Mouse (Mus musculus): ENCODE measurements around the gene Egfr. TPM values are rescaled to one million over a fixed set of nuclear protein-coding genes. Genes with fewer than 3 reads are reported as not detected.

The Egfr gene
- polyA plus RNA-seq, 1 experiment, result 97.8 TPM

GRCm38 (mm10) chr11:16752349-16753153 is 548 bp downstream of the Egfr start:
- H3K4me1 ChIP-seq (ENCODE audit: control insufficient read depth, insufficient read depth, low read length), result peaks cover 3% of the 10 kb centered on the region
- H3K27ac ChIP-seq (ENCODE audit: insufficient read depth, low read length), result peak overlapping the region; percentile 4
- H3K4me3 ChIP-seq (ENCODE audit: insufficient read depth, low read length), result peak overlapping the region; percentile 67
- TF ChIP-seq CTCF (IDR thresholded peaks at IDR 0.05; ENCODE audit: borderline replicate concordance, insufficient read depth, low read length), result no peak
- no peak for TF ChIP-seq POLR2A (IDR thresholded peaks at IDR 0.05; ENCODE audit: low read depth, low read length)

GRCm38 (mm10) chr11:16753154-16754040 is 1.4 kb downstream of the Egfr start:
- Histone ChIP-seq H3K4me1 (ENCODE audit: control insufficient read depth, insufficient read depth, low read length) (peaks cover 7% of the 10 kb centered on the region), H3K4me3 (ENCODE audit: insufficient read depth, low read length) (peak overlapping the region; percentile 67), H3K27ac (ENCODE audit: insufficient read depth, low read length) (peak overlapping the region; percentile 4; the same call in 1 of the 2 replicates)
- no peak for TF ChIP-seq CTCF (IDR thresholded peaks at IDR 0.05; ENCODE audit: borderline replicate concordance, insufficient read depth, low read length)
- no peak for TF ChIP-seq POLR2A (IDR thresholded peaks at IDR 0.05; ENCODE audit: low read depth, low read length)

- Histone ChIP-seq H3K4me3 (ENCODE audit: insufficient read depth, low read length) (no peak overlapping the region), H3K27ac (ENCODE audit: insufficient read depth, low read length) (no peak overlapping the region), H3K4me1 (ENCODE audit: control insufficient read depth, insufficient read depth, low read length) (peaks cover 7% of the 10 kb centered on the region)
- TF ChIP-seq CTCF (IDR thresholded peaks at IDR 0.05; ENCODE audit: borderline replicate concordance, insufficient read depth, low read length) (no peak), POLR2A (IDR thresholded peaks at IDR 0.05; ENCODE audit: low read depth, low read length) (no peak)
These were observed 7.9 kb downstream of the Egfr start for GRCm38 (mm10) chr11:16759930-16760329.

GRCm38 (mm10) chr11:16761184-16761583 is 9.2 kb downstream of the Egfr start:
- H3K27ac ChIP-seq (ENCODE audit: insufficient read depth, low read length), result no peak overlapping the region
- TF ChIP-seq POLR2A (IDR thresholded peaks at IDR 0.05; ENCODE audit: low read depth, low read length) (no peak), CTCF (IDR thresholded peaks at IDR 0.05; ENCODE audit: borderline replicate concordance, insufficient read depth, low read length) (no peak)

GRCm38 (mm10) chr11:16766038-16766815 is 14.2 kb downstream of the Egfr start:
- Histone ChIP-seq H3K27ac (ENCODE audit: insufficient read depth, low read length) (peak overlapping the region; percentile 36), H3K4me3 (ENCODE audit: insufficient read depth, low read length) (no peak overlapping the region), H3K4me1 (ENCODE audit: control insufficient read depth, insufficient read depth, low read length) (peaks cover 15% of the 10 kb centered on the region)
- no peak for TF ChIP-seq CTCF (IDR thresholded peaks at IDR 0.05; ENCODE audit: borderline replicate concordance, insufficient read depth, low read length)
- no peak for TF ChIP-seq POLR2A (IDR thresholded peaks at IDR 0.05; ENCODE audit: low read depth, low read length)

More at GRCm38 (mm10) chr11:16761184-16761583, 9.2 kb downstream of the Egfr start:
- no peak overlapping the region for H3K4me3 ChIP-seq (ENCODE audit: insufficient read depth, low read length)
- H3K4me1 ChIP-seq (ENCODE audit: control insufficient read depth, insufficient read depth, low read length), result peaks cover 10% of the 10 kb centered on the region

- peaks cover 15% of the 10 kb centered on the region for H3K4me1 ChIP-seq (ENCODE audit: control insufficient read depth, insufficient read depth, low read length)
- TF ChIP-seq CTCF (IDR thresholded peaks at IDR 0.05; ENCODE audit: borderline replicate concordance, insufficient read depth, low read length) (no peak), POLR2A (IDR thresholded peaks at IDR 0.05; ENCODE audit: low read depth, low read length) (no peak)
- H3K27ac ChIP-seq (ENCODE audit: insufficient read depth, low read length), result no peak overlapping the region
- H3K4me3 ChIP-seq (ENCODE audit: insufficient read depth, low read length), result no peak overlapping the region
These were observed 16.0 kb downstream of the Egfr start for GRCm38 (mm10) chr11:16767984-16768383.

- TF ChIP-seq POLR2A (IDR thresholded peaks at IDR 0.05; ENCODE audit: low read depth, low read length) (no peak), CTCF (IDR thresholded peaks at IDR 0.05; ENCODE audit: borderline replicate concordance, insufficient read depth, low read length) (no peak)
- Histone ChIP-seq H3K4me3 (ENCODE audit: insufficient read depth, low read length) (no peak overlapping the region), H3K4me1 (ENCODE audit: control insufficient read depth, insufficient read depth, low read length) (peaks cover 15% of the 10 kb centered on the region), H3K27ac (ENCODE audit: insufficient read depth, low read length) (no peak overlapping the region)
These were observed 17.3 kb downstream of the Egfr start for GRCm38 (mm10) chr11:16769276-16769675.

- peaks cover 15% of the 10 kb centered on the region for H3K4me1 ChIP-seq (ENCODE audit: control insufficient read depth, insufficient read depth, low read length)
- H3K27ac ChIP-seq (ENCODE audit: insufficient read depth, low read length), result no peak overlapping the region
- TF ChIP-seq CTCF (IDR thresholded peaks at IDR 0.05; ENCODE audit: borderline replicate concordance, insufficient read depth, low read length) (no peak), POLR2A (IDR thresholded peaks at IDR 0.05; ENCODE audit: low read depth, low read length) (no peak)
- no peak overlapping the region for H3K4me3 ChIP-seq (ENCODE audit: insufficient read depth, low read length)
These were observed 17.8 kb downstream of the Egfr start for GRCm38 (mm10) chr11:16769709-16770303.

- Histone ChIP-seq H3K27ac (ENCODE audit: insufficient read depth, low read length) (no peak overlapping the region), H3K4me1 (ENCODE audit: control insufficient read depth, insufficient read depth, low read length) (peaks cover 12% of the 10 kb centered on the region), H3K4me3 (ENCODE audit: insufficient read depth, low read length) (no peak overlapping the region)
- TF ChIP-seq POLR2A (IDR thresholded peaks at IDR 0.05; ENCODE audit: low read depth, low read length), result no peak
- TF ChIP-seq CTCF (IDR thresholded peaks at IDR 0.05; ENCODE audit: borderline replicate concordance, insufficient read depth, low read length), result no peak
These were observed 19.0 kb downstream of the Egfr start for GRCm38 (mm10) chr11:16770966-16771365.
